Mouse (Mus musculus) midbrain, embryonic 15.5 days (tissue): ENCODE measurements at regions not wholly inside any gene's neighbourhood (a gene's known extent, or its start where the extent isn't known, plus 50 kb on each side); places are given as distances from the start of the nearest gene placed in this dataset.

Experiments
- ATAC-seq: fragments of 200-750 bp; cut with Nextera tagmentation; replicated peaks from 2 replicates; pipeline ENCODE4 v1.8.0; 2017; ENCODE audit warnings: moderate TSS enrichment
- H3K27ac ChIP-seq: fragments of 300-500 bp; sonication (generic); 2 replicates; pipeline ENCODE4 v1.5.1; 2015; ENCODE audit warnings: mild to moderate bottlenecking, inconsistent platforms
- H3K27me3 ChIP-seq: fragments of 300-500 bp; sonication (generic); replicated peaks from 2 replicates; pipeline ENCODE4 v1.6.1; 2015; ENCODE audit warnings: inconsistent platforms
- H3K36me3 ChIP-seq: fragments of 300-500 bp; sonication (generic); replicated peaks from 2 replicates; pipeline ENCODE4 v1.6.1; 2015; ENCODE audit warnings: inconsistent platforms
- H3K4me1 ChIP-seq: fragments of 300-500 bp; sonication (generic); 2 replicates; pipeline ENCODE4 v1.6.1; 2015; ENCODE audit warnings: inconsistent platforms
- H3K4me2 ChIP-seq: fragments of 300-500 bp; sonication (generic); 2 replicates; pipeline ENCODE4 v1.6.1; 2015; ENCODE audit warnings: inconsistent platforms, mild to moderate bottlenecking, moderate library complexity
- H3K4me3 ChIP-seq: fragments of 300-500 bp; sonication (generic); 2 replicates; pipeline ENCODE4 v1.5.1; 2015; ENCODE audit warnings: mild to moderate bottlenecking, inconsistent platforms
- H3K9ac ChIP-seq: fragments of 300-500 bp; sonication (generic); 2 replicates; pipeline ENCODE4 v1.6.1; 2015; ENCODE audit warnings: mild to moderate bottlenecking, inconsistent platforms
- H3K9me3 ChIP-seq: fragments of 300-500 bp; sonication (generic); 2 replicates; pipeline ENCODE4 v1.6.1; 2016; ENCODE audit warnings: inconsistent platforms
- WGBS: fragments of 180-500 bp; shearing (Covaris S2); methylation state at CpG from one replicate; pipeline ENCODE4 v1.1.7; 2015; ENCODE audit warnings: mixed read lengths; 5-methylcytosine and 5-hydroxymethylcytosine counted together

- Histone ChIP-seq H3K36me3 (no peaks in the 10 kb centered on the region), H3K4me3 (no peak overlapping the region), H3K4me2 (no peak overlapping the region), H3K9me3 (no peaks in the 10 kb centered on the region), H3K9ac (no peak overlapping the region), H3K4me1 (no peaks in the 10 kb centered on the region), H3K27ac (no peak overlapping the region), H3K27me3 (no peaks in the 10 kb centered on the region)
- no peak for ATAC-seq
- 82% methylated on average over 9 of the region's 9 CpGs for WGBS
Measured at GRCm38 (mm10) chr4:48905196-48905867, 153.7 kb upstream of the Plppr1 start.

- no peak for ATAC-seq
- H3K4me3 ChIP-seq = no peak overlapping the region
- no peak overlapping the region for H3K4me2 ChIP-seq
- H3K36me3 ChIP-seq = no peaks in the 10 kb centered on the region
- no peaks in the 10 kb centered on the region for H3K27me3 ChIP-seq
- H3K9ac ChIP-seq = no peak overlapping the region
- H3K4me1 ChIP-seq = no peaks in the 10 kb centered on the region
- no peak overlapping the region for H3K27ac ChIP-seq
- no peaks in the 10 kb centered on the region for H3K9me3 ChIP-seq
- WGBS = 77% methylated on average over 2 of the region's 2 CpGs
Measured at GRCm38 (mm10) chr4:48909161-48909560, 149.9 kb upstream of the Plppr1 start.

GRCm38 (mm10) chr4:48913301-48913700 is 145.8 kb upstream of the Plppr1 start:
- Histone ChIP-seq H3K27me3 (no peaks in the 10 kb centered on the region), H3K9me3 (no peaks in the 10 kb centered on the region), H3K4me1 (no peaks in the 10 kb centered on the region), H3K4me3 (no peak overlapping the region), H3K27ac (no peak overlapping the region), H3K9ac (no peak overlapping the region), H3K4me2 (no peak overlapping the region), H3K36me3 (no peaks in the 10 kb centered on the region)
- 88% methylated on average over 4 of the region's 4 CpGs for WGBS
- no peak for ATAC-seq

- peak; percentile 95 for ATAC-seq
- H3K4me3 ChIP-seq = no peak overlapping the region
- H3K4me1 ChIP-seq = peaks cover 8% of the 10 kb centered on the region; the same call in 1 of the 2 replicates
- peaks cover 3% of the 10 kb centered on the region; the same call in 1 of the 2 replicates for H3K27me3 ChIP-seq
- 49% methylated on average over 4 of the region's 4 CpGs for WGBS
- H3K27ac ChIP-seq = 0 out of 2 replicates have a peak overlapping the region, but pooled peaks have one; percentile 50
- no peak overlapping the region for H3K4me2 ChIP-seq
- H3K36me3 ChIP-seq = no peaks in the 10 kb centered on the region
- H3K9me3 ChIP-seq = no peaks in the 10 kb centered on the region
- H3K9ac ChIP-seq = no peak overlapping the region
Measured at GRCm38 (mm10) chr4:48924576-48925459, 134.3 kb upstream of the Plppr1 start.

GRCm38 (mm10) chr4:48938420-48938819 is 120.7 kb upstream of the Plppr1 start:
- ATAC-seq = no peak
- H3K9ac ChIP-seq = no peak overlapping the region
- H3K27me3 ChIP-seq = no peaks in the 10 kb centered on the region
- no peaks in the 10 kb centered on the region for H3K36me3 ChIP-seq
- H3K4me1 ChIP-seq = no peaks in the 10 kb centered on the region
- H3K4me2 ChIP-seq = no peak overlapping the region
- no peak overlapping the region for H3K27ac ChIP-seq
- H3K4me3 ChIP-seq = no peak overlapping the region
- 91% methylated on average over 1 of the region's 1 CpGs for WGBS
- no peaks in the 10 kb centered on the region for H3K9me3 ChIP-seq

- H3K27me3 ChIP-seq = no peaks in the 10 kb centered on the region
- H3K9ac ChIP-seq = no peak overlapping the region
- no peak overlapping the region for H3K4me3 ChIP-seq
- no peak overlapping the region for H3K4me2 ChIP-seq
- 81% methylated on average over 6 of the region's 6 CpGs for WGBS
- no peaks in the 10 kb centered on the region for H3K4me1 ChIP-seq
- H3K36me3 ChIP-seq = no peaks in the 10 kb centered on the region
- no peaks in the 10 kb centered on the region for H3K9me3 ChIP-seq
- H3K27ac ChIP-seq = no peak overlapping the region
- ATAC-seq = no peak
Measured at GRCm38 (mm10) chr4:48938892-48939291, 120.2 kb upstream of the Plppr1 start.

- H3K4me3 ChIP-seq = no peak overlapping the region
- no peaks in the 10 kb centered on the region for H3K27me3 ChIP-seq
- H3K9me3 ChIP-seq = no peaks in the 10 kb centered on the region
- H3K4me2 ChIP-seq = no peak overlapping the region
- H3K27ac ChIP-seq = no peak overlapping the region
- no peak overlapping the region for H3K9ac ChIP-seq
- no peaks in the 10 kb centered on the region for H3K4me1 ChIP-seq
- H3K36me3 ChIP-seq = no peaks in the 10 kb centered on the region
- peak; percentile 67 for ATAC-seq
- 72% methylated on average over 2 of the region's 2 CpGs for WGBS
Measured at GRCm38 (mm10) chr4:48945266-48945818, 113.7 kb upstream of the Plppr1 start.

- Histone ChIP-seq H3K4me1 (no peaks in the 10 kb centered on the region), H3K27ac (no peak overlapping the region), H3K4me2 (no peak overlapping the region), H3K9ac (no peak overlapping the region), H3K36me3 (no peaks in the 10 kb centered on the region), H3K27me3 (no peaks in the 10 kb centered on the region), H3K4me3 (no peak overlapping the region), H3K9me3 (no peaks in the 10 kb centered on the region)
- ATAC-seq = no peak
- WGBS = 78% methylated on average over 1 of the region's 1 CpGs
Measured at GRCm38 (mm10) chr4:48952965-48953364, 106.1 kb upstream of the Plppr1 start.

- Histone ChIP-seq H3K9me3 (no peaks in the 10 kb centered on the region), H3K4me2 (no peak overlapping the region), H3K4me1 (no peaks in the 10 kb centered on the region), H3K27ac (no peak overlapping the region), H3K9ac (no peak overlapping the region), H3K36me3 (no peaks in the 10 kb centered on the region), H3K27me3 (no peaks in the 10 kb centered on the region), H3K4me3 (no peak overlapping the region)
- ATAC-seq = no peak
- 95% methylated on average over 4 of the region's 4 CpGs for WGBS
Measured at GRCm38 (mm10) chr4:48975810-48976209, 83.3 kb upstream of the Plppr1 start.

GRCm38 (mm10) chr4:48992021-48992420 is 67.1 kb upstream of the Plppr1 start:
- WGBS = 70% methylated on average over 3 of the region's 3 CpGs
- ATAC-seq = no peak
- H3K4me3 ChIP-seq = no peak overlapping the region
- H3K27me3 ChIP-seq = no peaks in the 10 kb centered on the region
- H3K9ac ChIP-seq = no peak overlapping the region
- no peaks in the 10 kb centered on the region for H3K4me1 ChIP-seq
- H3K9me3 ChIP-seq = no peaks in the 10 kb centered on the region
- H3K4me2 ChIP-seq = no peak overlapping the region
- no peak overlapping the region for H3K27ac ChIP-seq
- no peaks in the 10 kb centered on the region for H3K36me3 ChIP-seq
